Mouse (Mus musculus): ENCODE measurements around the gene Irf6.

DNA sequence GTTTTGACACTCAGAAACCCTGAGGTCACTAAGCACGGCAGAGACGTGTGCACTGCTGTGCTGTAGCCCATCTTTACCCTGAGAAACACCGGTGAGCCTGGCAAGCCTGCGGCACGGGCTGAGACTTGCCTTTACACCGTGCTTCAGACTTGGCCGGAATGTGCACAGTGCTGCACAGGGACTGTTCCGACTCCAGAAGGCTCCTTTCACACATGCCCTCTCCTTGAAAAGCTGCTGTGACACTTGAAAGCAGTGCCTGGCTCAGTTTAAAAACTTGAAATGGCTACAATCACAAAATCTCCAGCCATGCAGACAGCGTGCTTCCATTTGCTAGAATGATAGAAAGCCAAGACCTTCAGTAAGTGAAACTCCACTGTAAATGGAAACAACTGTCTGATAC, 40.8 kb upstream of the Irf6 start:
- TF ChIP-seq CTCF (IDR thresholded peaks at IDR 0.05; ENCODE audit: low read depth): no peak
- TF ChIP-seq EP300 (IDR thresholded peaks at IDR 0.05; ENCODE audit: low read depth): no peak

Data from liver, postnatal 0 days (tissue).